Mouse (Mus musculus) fat pad, adult 2 months (tissue): ENCODE results near the gene Gpm6b.

Experiments used
- DNase-seq: peaks from one replicate; pipeline ENCODE4 v3.0.0-alpha.2; 2011; ENCODE audit warnings: low read depth, low spot score; ENCODE audit errors: extremely low read depth

The Gpm6b gene

DNA sequence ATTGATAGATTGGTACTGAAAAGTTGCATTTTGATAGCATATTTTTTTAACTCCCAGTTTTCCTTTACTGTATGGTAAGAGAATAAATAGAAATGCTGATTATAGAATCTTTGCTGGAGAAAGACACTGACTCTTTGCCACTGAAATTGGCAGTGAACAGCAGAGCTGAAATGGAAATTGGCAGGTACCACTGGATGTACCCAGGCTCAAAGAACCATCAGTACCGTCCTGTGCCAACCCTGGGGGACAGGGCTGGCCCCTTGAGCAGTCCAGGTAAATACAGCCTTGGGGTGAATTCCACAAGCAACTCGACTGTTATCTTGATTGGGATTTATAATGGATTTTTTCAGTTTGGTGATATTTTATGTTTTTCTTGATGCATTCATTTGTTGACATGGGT is 114.7 kb downstream of the Gpm6b start:
- no peak for DNase-seq

DNA sequence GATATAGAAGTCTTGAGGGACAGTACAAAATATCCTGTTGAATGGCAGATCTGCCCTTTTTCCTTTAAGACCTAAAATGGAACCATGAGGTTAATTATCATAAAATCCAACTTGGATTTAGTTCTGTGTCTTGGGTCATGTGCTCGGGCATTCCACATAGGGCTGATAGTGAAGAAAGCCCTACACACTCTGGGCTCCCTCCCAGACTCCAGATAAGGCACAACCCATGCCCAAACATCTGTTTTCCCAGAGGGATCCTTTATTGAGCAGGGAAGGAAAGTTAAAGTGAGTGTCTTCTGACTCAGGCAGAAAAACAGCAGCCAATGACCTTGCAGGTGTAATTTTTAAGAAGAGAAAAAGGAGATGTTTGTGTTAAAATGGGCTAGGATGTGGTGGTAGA is 116.2 kb downstream of the Gpm6b start:
- no peak for DNase-seq

DNA sequence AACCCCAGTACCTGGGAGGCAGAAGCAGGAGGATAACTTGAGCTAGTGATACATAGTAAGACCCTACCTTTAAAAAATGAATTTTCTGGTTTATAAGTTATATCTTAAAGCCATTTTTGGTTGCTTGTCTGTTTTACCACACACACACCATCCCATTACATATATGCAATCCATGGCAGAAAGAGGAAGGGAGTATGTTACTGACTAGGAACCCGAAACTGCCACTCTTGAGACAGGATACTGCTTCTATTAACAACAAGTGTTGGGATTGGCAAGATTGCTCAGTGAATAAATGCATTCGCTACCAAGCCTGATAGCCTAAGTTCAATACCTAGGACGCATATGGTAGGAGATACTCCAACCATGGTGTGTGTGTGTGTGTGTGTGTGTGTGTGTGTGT is 117.6 kb downstream of the Gpm6b start:
- DNase-seq: no peak

DNA sequence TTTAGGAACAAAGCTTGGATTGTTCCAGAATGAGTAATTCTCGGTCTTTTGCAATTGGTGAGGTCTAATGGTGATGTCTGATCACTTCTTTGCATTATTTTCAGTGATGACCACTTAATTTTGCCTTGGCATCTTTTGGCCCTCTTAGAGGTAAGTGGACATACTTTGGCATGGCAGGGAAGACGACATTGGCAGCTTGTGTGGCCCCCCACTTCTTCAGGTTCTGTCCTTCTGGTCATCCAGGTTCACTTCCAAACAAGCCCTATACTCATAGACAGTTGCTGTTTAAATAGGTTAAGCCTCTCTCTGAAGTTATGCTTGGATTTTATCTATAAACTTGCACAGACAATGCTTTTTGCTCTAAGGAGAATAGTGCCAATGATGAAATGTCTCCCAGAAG is 120.2 kb downstream of the Gpm6b start:
- DNase-seq: no peak

DNA sequence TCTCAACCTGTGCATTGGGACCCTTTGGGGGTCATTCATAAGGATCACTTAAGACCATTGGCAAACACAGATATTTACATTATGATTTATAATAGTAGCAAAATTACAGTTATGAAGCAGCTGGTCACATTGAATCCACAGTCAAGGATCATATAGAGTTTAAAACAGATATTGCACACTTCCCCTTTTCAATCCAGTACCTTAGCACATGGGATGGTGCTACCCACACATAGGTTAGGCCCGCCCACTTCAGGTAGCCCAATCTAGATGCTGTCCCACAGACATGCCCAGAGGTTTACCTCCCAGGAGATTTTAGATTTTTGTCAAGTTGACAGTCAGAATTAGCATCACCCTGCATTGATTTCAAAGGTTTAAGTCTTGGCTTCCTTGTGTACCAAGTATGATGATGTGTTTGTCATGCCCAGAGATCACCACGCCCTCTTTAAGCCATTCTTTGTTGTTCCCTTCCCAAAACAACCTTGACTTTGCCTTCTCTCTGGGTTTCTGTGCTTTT is 121.3 kb downstream of the Gpm6b start:
- no peak for DNase-seq

DNA sequence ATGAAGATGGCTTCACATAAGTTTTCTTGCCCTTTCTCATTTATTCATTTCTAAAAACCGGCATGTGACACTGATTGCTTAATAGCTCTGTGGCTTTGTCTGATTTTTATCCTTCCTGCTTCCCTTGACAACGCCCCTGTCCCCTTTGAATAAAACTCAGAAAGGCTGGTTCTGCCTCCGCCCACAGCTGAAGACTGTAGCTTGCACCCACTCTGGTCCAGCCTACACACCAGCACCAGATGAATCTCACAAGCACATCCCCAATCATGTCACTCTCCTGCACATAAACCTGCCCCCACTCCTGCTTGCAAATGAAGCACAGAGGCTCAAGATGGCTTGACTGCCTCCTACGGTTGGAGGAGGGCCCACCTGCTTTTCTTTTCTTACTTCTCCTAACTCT is 121.7 kb downstream of the Gpm6b start:
- no peak for DNase-seq

DNA sequence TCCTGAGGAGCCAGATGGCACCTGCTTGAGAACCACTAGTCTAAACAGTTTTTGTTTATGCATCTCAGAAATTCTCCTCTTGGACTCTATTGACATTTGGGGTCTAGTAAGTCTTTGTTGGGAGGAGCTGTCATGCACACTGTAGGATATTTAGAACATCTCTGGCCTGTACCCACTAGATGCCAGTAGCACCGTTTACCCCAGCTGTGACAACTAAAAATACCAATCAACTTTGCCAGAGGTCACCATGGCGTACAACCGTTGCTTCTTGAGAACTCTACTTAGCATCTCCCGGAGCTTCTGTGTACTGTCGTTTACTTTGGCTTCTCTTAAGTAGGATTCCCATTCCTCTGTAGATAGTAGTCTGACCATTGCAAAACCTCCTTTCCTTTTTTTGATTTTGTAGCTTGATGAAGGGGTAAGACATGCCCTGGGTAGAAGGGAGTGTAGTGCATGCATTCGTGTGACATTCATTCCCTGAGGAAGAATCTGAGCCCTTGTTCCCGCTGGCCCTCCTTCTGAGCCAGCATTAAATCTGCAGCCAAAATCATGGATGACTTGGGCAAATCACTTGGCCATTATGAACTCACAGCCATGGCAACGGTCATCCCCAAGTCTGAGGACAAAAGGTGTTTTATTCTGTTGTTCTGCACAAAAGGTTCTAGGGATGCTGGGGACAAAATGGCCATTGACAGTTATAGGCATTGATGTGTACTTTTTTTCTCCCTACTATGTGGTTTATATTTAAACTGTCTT is 126.9 kb downstream of the Gpm6b start:
- DNase-seq: no peak

DNA sequence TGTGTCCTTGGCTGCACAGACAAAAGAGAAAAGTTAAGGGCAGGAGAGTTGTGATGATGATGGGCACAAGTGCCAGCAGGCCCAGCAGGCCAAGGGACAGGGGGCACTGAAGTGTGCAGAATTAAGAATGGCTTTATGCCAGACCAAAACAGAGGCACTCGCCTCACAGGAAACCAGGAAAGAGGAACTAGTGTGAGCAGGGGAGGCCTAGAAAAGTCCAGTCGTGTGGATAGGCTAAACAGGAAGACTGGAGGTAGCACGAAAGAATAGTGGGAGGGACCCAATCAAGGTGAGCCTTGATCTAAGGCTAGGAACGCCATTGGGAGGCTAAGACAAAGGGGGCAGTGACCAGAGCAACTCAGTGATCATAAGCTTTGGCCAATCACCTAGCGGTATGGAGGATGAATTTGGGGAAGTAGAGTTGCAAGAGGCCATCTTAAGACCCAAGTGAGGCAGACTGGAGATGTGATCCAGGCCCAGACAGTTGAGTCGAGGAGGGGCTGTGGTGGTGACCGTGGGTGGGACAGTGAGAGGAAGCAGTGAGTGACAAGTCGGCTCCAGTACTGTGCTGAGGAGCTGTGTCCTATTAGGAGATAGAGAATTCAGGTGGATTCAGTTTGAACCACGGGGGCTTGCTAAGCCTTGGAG is 138.1 kb downstream of the Gpm6b start:
- no peak for DNase-seq

DNA sequence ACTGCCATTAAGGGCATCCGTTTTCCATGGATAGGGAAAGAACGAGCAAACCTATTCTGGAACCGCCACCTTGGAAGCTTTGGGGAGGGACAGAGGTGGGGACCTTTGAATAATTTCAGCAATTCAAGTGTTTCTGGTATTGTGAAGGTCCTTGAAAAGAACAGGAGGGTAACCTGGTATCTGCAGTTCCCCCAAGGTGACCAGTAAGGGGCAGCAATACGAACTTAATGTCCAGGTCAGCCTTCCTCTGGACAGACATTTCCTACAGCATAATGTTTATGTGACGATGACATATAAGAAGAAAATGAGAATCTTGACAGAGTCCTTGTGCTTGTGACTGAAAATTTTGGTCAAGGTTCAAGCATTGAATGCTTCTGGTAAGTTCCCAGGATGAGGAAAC is 139.9 kb downstream of the Gpm6b start:
- DNase-seq: no peak

DNA sequence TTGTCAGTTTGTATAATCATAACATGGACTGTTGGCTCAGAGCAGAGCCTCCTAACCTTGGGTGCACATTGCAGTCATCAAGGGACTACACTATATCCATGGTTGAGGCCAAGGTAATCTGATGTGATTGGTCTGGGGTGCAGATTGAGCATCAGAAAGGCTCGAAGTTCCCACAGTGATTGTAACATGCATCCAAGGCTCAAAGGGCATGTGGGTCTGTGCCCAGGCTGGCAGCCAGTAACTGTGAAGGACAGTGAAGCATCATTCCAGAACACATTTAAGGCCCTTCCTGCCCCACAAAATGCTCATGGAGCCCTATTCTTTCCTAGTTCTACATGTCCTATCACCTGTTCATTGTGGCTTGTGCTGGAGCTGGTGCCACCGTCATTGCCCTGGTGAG is 144.9 kb downstream of the Gpm6b start:
- no peak for DNase-seq

DNA sequence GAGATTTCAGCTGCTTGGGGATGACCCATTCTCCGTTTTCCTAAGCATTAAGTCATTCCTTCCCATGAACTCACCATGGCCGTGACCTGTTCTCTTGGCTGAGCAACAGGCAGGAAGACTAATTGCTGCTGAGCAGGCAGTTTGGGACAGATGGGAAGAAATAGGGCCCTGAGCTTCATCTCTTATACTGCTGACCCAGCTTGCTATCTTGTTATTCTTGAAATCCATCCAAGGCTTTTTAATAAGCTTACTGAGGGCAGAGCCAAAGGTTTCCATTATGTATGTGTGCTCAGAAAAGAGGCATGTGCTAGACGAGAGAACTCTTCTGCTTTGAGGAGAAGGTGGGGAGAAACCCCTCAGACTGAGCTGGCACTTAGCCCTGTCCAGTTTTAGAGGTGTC is 146.2 kb downstream of the Gpm6b start:
- no peak for DNase-seq

DNA sequence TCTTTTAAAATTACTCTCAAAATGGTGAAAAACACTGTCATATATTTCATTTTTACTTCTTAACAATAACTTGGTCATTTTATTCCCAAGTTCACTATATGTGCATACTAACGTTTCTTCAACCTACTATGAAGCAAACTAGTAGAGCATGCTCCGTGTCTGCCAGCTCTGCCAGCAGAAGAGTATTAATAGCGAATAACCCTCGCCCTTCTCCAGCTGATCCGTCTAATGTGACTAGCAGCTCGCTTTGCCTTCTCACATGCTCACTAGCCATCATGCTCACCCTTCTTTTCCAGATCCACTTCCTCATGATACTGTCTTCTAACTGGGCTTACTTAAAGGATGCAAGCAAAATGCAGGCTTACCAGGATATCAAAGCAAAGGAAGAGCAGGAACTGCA is 147.9 kb downstream of the Gpm6b start:
- DNase-seq: no peak

DNA sequence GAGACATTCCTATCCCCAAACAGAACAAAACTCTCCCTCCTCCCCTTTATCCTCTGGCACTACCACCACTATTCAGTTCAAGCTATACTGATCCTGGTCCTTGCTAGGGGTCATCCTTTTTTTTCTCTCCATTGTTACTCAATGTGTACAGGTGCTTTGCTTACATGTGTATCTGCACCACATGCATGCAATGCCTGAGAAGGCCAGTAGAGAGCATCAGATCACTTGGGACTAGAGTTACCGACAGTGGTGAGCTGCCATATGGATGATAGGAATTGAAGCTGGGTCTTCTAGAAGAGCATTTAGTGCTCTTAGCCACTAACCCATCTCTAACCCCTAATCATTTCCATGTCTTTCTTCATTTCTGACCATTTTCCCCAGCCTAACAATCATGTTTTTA is 155.0 kb downstream of the Gpm6b start:
- no peak for DNase-seq

DNA sequence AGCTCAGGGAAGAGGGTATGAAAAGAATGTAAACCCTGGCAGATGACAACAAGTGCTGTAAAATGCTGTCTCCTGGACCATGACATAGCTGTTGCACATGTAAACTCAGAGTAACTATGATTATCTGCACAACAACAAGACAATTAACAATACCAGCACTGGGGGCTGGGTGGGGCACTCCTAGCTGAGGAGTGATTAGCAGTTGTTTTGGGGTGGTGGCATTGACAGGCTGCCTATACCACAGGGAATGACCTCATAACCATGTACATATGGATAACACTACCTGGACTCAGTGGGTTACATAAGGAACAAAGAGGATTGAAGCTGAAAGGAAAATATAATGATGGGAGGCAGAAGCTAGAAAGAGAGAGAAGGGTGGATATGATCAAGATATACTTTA is 169.2 kb downstream of the Gpm6b start:
- DNase-seq: no peak

DNA sequence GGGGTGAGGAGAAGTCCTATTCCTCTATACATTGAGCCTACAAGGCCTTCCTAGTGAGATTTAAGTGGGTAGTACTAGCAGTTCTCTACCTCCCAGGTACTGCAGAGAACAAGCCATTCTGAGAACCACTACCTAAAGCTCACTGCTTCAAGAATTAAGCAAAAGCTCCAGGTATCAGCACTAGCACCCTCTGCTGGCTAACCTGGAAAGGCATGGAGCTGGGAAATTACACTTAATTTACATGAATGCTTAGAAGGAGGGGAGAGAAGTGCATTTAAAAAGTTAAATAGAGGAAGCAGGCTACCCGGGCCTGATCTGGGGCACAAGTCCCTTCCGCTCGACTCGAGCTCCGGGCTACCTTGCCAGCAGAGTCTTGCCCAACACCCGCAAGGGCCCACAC is 177.5 kb downstream of the Gpm6b start:
- no peak for DNase-seq

DNA sequence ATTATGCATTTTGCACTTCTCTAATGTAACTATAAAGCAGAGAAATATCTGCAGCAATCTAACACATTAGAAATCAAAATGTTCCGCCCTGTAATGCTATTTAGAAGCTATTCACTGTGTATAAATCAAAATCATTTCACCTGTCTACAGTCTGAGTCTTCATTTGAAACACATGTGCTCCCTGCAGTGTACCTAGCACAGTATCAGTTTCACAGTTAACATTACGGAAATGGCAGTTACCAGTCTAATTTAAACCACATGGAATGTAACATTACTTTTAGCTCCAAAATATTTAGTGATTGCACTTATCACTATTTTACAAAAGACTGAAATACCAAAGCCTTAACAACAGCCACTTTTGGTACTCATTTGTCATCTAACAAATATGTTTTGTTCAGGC is 196.1 kb downstream of the Gpm6b start:
- no peak for DNase-seq
